Mouse (Mus musculus) heart, embryonic 16.5 days (tissue): ENCODE results near the gene Eva1b. TPM values are rescaled to one million over a fixed set of nuclear protein-coding genes. Genes with fewer than 3 reads are reported as not detected.

Experiments used
- ATAC-seq: fragments of 200-750 bp; cut with Nextera tagmentation; replicated peaks from 2 replicates; pipeline ENCODE4 v1.8.0; 2017; ENCODE audit warnings: moderate number of reproducible peaks; ENCODE audit not compliant: insufficient read depth, low FRiP score; ENCODE audit errors: extremely low read depth
- H3K27ac ChIP-seq: fragments of 300-500 bp; sonication (generic); 2 replicates; pipeline ENCODE4 v1.5.1; 2014; ENCODE audit warnings: mild to moderate bottlenecking, low read length, control low read depth, moderate library complexity
- H3K27me3 ChIP-seq: fragments of 300-500 bp; sonication (generic); 2 replicates; pipeline ENCODE4 v1.6.1; 2014; ENCODE audit warnings: low read length, mixed read lengths; ENCODE audit not compliant: control insufficient read depth, insufficient read depth
- H3K36me3 ChIP-seq: fragments of 300-500 bp; sonication (generic); 2 replicates; pipeline ENCODE4 v1.6.1; 2014; ENCODE audit not compliant: control insufficient read depth, insufficient read depth
- H3K4me1 ChIP-seq: fragments of 300-500 bp; sonication (generic); 2 replicates; pipeline ENCODE4 v1.6.1; 2014; ENCODE audit warnings: low read length, mixed read lengths; ENCODE audit not compliant: control insufficient read depth, insufficient read depth
- H3K4me2 ChIP-seq: fragments of 300-500 bp; sonication (generic); 2 replicates; pipeline ENCODE4 v1.6.1; 2014; ENCODE audit warnings: low read depth, mild to moderate bottlenecking, control low read depth, low read length
- H3K4me3 ChIP-seq: fragments of 300-500 bp; sonication (generic); 2 replicates; pipeline ENCODE4 v1.5.1; 2014; ENCODE audit warnings: mild to moderate bottlenecking, control low read depth, low read length
- H3K9ac ChIP-seq: fragments of 300-500 bp; sonication (generic); 2 replicates; pipeline ENCODE4 v1.6.1; 2014; ENCODE audit warnings: low read length, control low read depth
- H3K9me3 ChIP-seq: fragments of 300-500 bp; sonication (generic); replicated peaks from 2 replicates; pipeline ENCODE4 v1.6.1; 2016; ENCODE audit warnings: low read length; ENCODE audit not compliant: control insufficient read depth
- WGBS: fragments of 180-500 bp; shearing (Covaris S2); extraction: QIAGEN DNeasy Blood & Tissue Kit; methylation state at CpG from one replicate; pipeline ENCODE4 v1.1.7; 2014; 5-methylcytosine and 5-hydroxymethylcytosine counted together
- polyA plus RNA-seq: library from polyadenylated mRNA; unstranded; fragments of >200 nt; fragmentation: Nextera tagmentation; extraction: Ambion mirVana; gene quantifications from 2 replicates; pipeline ENCODE4 v1.2.1, GENCODE M21; 2015

Gene Eva1b
- polyA plus RNA-seq, 1 experiment from 2014 or later = 29.5 TPM

- Histone ChIP-seq H3K4me3 (no peak overlapping the region), H3K36me3 (peaks cover 18% of the 10 kb centered on the region), H3K9ac (no peak overlapping the region), H3K4me1 (peaks cover 2% of the 10 kb centered on the region; the same call in 1 of the 2 replicates), H3K4me2 (no peak overlapping the region), H3K27me3 (no peaks in the 10 kb centered on the region), H3K27ac (no peak overlapping the region), H3K9me3 (no peaks in the 10 kb centered on the region)
- WGBS = 92% methylated on average over 2 of the region's 2 CpGs
- ATAC-seq = no peak
Observed at GRCm38 (mm10) chr4:126190636-126191035, 43.1 kb downstream of the Eva1b start.

- H3K9ac ChIP-seq = no peak overlapping the region
- ATAC-seq = no peak
- H3K36me3 ChIP-seq = peaks cover 18% of the 10 kb centered on the region
- no peak overlapping the region for H3K4me2 ChIP-seq
- no peaks in the 10 kb centered on the region for H3K27me3 ChIP-seq
- peaks cover 26% of the 10 kb centered on the region for H3K4me1 ChIP-seq
- H3K4me3 ChIP-seq = no peak overlapping the region
- no peak overlapping the region for H3K27ac ChIP-seq
- no peaks in the 10 kb centered on the region for H3K9me3 ChIP-seq
Observed at GRCm38 (mm10) chr4:126194216-126194615, 46.7 kb downstream of the Eva1b start.

- no peak overlapping the region for H3K4me3 ChIP-seq
- WGBS = 98% methylated on average over 4 of the region's 4 CpGs
- H3K36me3 ChIP-seq = peaks cover 18% of the 10 kb centered on the region
- ATAC-seq = no peak
- H3K27ac ChIP-seq = no peak overlapping the region
- H3K27me3 ChIP-seq = no peaks in the 10 kb centered on the region
- no peak overlapping the region for H3K9ac ChIP-seq
- H3K4me2 ChIP-seq = no peak overlapping the region
- no peaks in the 10 kb centered on the region for H3K9me3 ChIP-seq
- H3K4me1 ChIP-seq = peaks cover 33% of the 10 kb centered on the region
Observed at GRCm38 (mm10) chr4:126194916-126195315, 47.4 kb downstream of the Eva1b start.

- Histone ChIP-seq H3K27me3 (no peaks in the 10 kb centered on the region), H3K4me1 (peaks cover 44% of the 10 kb centered on the region), H3K4me2 (peak overlapping the region; percentile 24), H3K9me3 (no peaks in the 10 kb centered on the region), H3K27ac (peak overlapping the region; percentile 29; the same call in 1 of the 2 replicates), H3K9ac (peak overlapping the region; percentile 13; the same call in 1 of the 2 replicates), H3K4me3 (no peak overlapping the region), H3K36me3 (peaks cover 15% of the 10 kb centered on the region)
- 29% methylated on average over 3 of the region's 3 CpGs for WGBS
- no peak for ATAC-seq
Observed at GRCm38 (mm10) chr4:126197485-126197884, 49.9 kb downstream of the Eva1b start.

Other genes with a start within 250 kb of the Eva1b start
- gene Csf3r, start 123.2 kb upstream of the Eva1b start, polyA plus RNA-seq = 0.72 TPM in 2 replicates
- 128 and 133 TPM in 2 replicates for gene Mrps15, start 100.8 kb upstream of the Eva1b start, polyA plus RNA-seq
- 7.4 and 8.3 TPM in 2 replicates for gene Oscp1, start 89.2 kb upstream of the Eva1b start, polyA plus RNA-seq
- 41.7 and 47.2 TPM in 2 replicates for gene Lsm10, start 51.1 kb upstream of the Eva1b start, polyA plus RNA-seq
- 24.5 and 26.6 TPM in 2 replicates for gene Stk40, start 43.8 kb upstream of the Eva1b start, polyA plus RNA-seq
- 2.7 and 3.4 TPM in 2 replicates for gene Sh3d21, start 15.7 kb downstream of the Eva1b start, polyA plus RNA-seq
- gene Thrap3, start 55.0 kb downstream of the Eva1b start, polyA plus RNA-seq = 137 and 143 TPM in 2 replicates
- gene Map7d1, start 108.6 kb downstream of the Eva1b start, polyA plus RNA-seq = 34.7 and 36.1 TPM in 2 replicates
- 78.1 and 81.3 TPM in 2 replicates for gene Trappc3, start 114.6 kb downstream of the Eva1b start, polyA plus RNA-seq
- gene Col8a2, start 139.0 kb downstream of the Eva1b start, polyA plus RNA-seq = 4.5 and 5.0 TPM in 2 replicates
- gene Adprhl2, start 174.0 kb downstream of the Eva1b start, polyA plus RNA-seq = 38.6 and 41.1 TPM in 2 replicates
- gene Tekt2, start 177.9 kb downstream of the Eva1b start, polyA plus RNA-seq = 2.3 and 2.7 TPM in 2 replicates